Mouse (Mus musculus) olfactory bulb, adult 2 months (tissue): Measurements from ENCODE around the gene Amph.

Experiments
- CTCF ChIP-seq: fragments of 200-500 bp; IDR thresholded peaks from 2 replicates; pipeline ENCODE4 v1.5.1; 2012; ENCODE audit warnings: low read depth, mild to moderate bottlenecking, low read length, moderate library complexity; ENCODE audit not compliant: insufficient read depth
- POLR2A ChIP-seq: fragments of 200-500 bp; IDR thresholded peaks from 2 replicates; pipeline ENCODE4 v1.6.1; 2012; ENCODE audit warnings: mild to moderate bottlenecking, low read depth, low read length, moderate library complexity; ENCODE audit not compliant: insufficient read depth

DNA sequence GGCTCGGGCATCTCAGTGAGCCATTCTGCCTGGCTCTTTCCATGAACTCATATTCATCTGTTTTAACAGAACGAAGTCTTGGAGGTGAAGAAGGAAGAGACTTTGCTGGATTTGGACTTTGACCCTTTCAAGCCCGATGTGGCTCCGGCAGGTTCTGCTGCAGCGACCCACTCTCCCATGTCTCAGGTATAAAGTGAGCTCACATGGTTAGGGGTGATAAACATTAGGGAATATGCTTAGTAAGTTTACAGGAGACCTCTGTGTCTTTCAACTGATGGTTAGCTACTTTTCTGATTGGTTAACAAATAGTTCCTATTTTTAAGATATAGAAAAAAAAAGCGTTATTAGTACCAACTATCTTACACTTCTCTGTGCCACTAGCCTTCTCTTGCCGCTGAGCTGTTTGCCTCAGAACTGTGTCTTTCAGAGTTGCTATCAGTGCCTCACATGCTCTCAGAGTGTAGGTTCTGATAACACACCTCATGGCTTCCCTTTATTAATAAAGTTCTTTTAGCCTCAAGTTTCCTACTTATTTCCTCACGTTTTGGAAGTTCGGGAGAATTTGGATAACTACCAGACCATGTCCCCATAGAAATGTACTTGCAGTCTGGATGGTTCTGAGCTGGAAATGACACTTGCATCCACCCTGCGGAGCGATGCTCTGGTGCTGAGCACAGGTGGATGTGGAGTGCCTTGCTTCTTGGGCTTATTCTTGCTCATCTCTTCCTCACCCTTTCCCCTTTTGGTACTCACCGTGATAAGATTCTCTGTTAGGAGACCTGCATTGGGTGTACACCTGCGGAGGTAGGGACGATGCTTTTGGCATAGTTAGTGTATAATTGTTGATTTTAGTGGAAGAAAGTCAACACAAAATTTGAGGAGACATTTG lies 165.3 kb downstream of the Amph start:
- TF ChIP-seq CTCF = no peak
- no peak for TF ChIP-seq POLR2A
